Mouse (Mus musculus) embryonic facial prominence, embryonic 10.5 days (tissue): ENCODE measurements around the gene Pax7. TPM values are rescaled to one million over a fixed set of nuclear protein-coding genes. Genes with fewer than 3 reads are reported as not detected.

ENCODE experiments used
- DNase-seq: peaks from one replicate; pipeline ENCODE4 v3.0.0-alpha.2; 2017; ENCODE audit warnings: low spot score
- H3K27ac ChIP-seq: fragments of 300-500 bp; sonication (generic); replicated peaks from 2 replicates; pipeline ENCODE4 v1.5.1; 2016; ENCODE audit warnings: mild to moderate bottlenecking
- H3K27me3 ChIP-seq: fragments of 300-500 bp; sonication (generic); replicated peaks from 2 replicates; pipeline ENCODE4 v1.6.1; 2016; ENCODE audit warnings: low read depth, mild to moderate bottlenecking; ENCODE audit not compliant: poor library complexity, severe bottlenecking
- H3K36me3 ChIP-seq: fragments of 300-500 bp; sonication (generic); replicated peaks from 2 replicates; pipeline ENCODE4 v1.6.1; 2016; ENCODE audit warnings: mild to moderate bottlenecking, moderate library complexity
- H3K4me1 ChIP-seq: fragments of 300-500 bp; sonication (generic); 2 replicates; pipeline ENCODE4 v1.6.1; 2016
- H3K4me3 ChIP-seq: fragments of 300-500 bp; sonication (generic); 2 replicates; pipeline ENCODE4 v1.5.1; 2016; ENCODE audit warnings: mild to moderate bottlenecking, moderate library complexity
- H3K9me3 ChIP-seq: fragments of 300-500 bp; sonication (generic); 2 replicates; pipeline ENCODE4 v1.6.1; 2016; ENCODE audit warnings: mild to moderate bottlenecking
- WGBS: fragments of 180-500 bp; shearing (Covaris S2); methylation state at CpG from one replicate; pipeline ENCODE4 v1.1.7; 2016; 5-methylcytosine and 5-hydroxymethylcytosine counted together
- polyA plus RNA-seq: library from polyadenylated mRNA; unstranded; fragments of >200 nt; fragmentation: Nextera tagmentation; extraction: Ambion mirVana; gene quantifications from 2 replicates; pipeline ENCODE4 v1.2.1, GENCODE M21; 2016

The Pax7 gene
- polyA plus RNA-seq, 1 experiment from 2014 or later = 2.6 TPM

DNA sequence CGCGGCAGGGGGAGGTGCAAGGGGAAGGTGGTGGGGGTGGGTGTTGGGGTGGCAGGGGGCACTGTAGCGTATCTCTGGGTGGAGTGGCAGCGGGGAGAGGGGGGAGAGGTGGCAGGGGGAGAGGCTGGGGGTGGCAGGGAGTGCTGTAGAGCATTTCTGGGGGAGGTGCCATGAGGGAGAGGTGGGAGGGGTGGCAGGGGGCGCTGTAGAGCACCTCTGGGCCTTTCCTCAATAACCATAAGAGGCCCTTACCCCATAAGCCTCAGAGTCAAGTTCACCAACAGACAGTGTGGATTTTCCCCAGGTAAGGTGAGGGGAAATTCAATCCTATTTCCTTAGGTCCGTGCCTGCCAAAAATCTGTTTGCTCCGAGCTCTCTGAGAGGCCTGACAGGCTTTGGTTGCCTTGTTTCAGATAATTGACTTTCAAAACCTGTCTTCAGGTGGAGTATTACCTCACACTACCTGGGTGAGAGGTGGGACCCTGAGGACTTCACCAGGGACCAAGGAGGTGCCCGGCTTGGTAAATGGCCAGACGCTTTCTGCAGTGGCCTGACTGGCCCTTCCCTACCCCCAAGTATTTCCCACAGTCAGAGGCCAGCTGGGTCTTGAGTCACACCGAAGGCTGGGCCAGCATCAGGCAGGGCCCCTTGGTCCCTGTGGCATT is 33.8 kb downstream of the Pax7 start:
- DNase-seq = no peak
- H3K4me1 ChIP-seq = peaks cover 48% of the 10 kb centered on the region
- H3K27me3 ChIP-seq = peaks cover 100% of the 10 kb centered on the region
- H3K36me3 ChIP-seq = no peaks in the 10 kb centered on the region
- WGBS = 74% methylated on average over 10 of the region's 10 CpGs
- no peak overlapping the region for H3K4me3 ChIP-seq
- no peaks in the 10 kb centered on the region for H3K9me3 ChIP-seq
- H3K27ac ChIP-seq = no peak overlapping the region

DNA sequence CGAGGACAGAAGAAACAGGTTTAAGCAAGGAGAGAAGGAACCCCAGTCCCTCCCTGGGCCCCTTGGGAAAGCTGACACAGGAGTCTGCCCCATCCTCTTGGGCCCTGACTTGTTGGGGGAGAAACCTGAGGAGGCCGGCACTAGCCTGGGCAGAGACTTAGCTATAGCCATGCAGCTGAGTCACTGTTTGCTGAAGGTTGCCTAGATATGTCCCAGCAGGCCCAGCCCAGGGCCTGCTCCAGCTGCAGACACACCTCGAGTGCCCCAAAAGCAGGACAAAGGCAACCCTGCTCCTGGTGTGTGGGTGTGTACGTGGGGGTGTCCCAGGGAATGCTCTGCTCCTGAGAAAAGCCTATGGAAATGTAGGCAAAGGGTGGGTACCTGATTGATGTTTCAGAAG is 36.0 kb downstream of the Pax7 start:
- Histone ChIP-seq H3K4me1 (peaks cover 41% of the 10 kb centered on the region), H3K9me3 (no peaks in the 10 kb centered on the region), H3K36me3 (no peaks in the 10 kb centered on the region), H3K27me3 (peaks cover 97% of the 10 kb centered on the region), H3K27ac (no peak overlapping the region), H3K4me3 (no peak overlapping the region)
- WGBS = 51% methylated on average over 4 of the region's 4 CpGs
- no peak for DNase-seq

DNA sequence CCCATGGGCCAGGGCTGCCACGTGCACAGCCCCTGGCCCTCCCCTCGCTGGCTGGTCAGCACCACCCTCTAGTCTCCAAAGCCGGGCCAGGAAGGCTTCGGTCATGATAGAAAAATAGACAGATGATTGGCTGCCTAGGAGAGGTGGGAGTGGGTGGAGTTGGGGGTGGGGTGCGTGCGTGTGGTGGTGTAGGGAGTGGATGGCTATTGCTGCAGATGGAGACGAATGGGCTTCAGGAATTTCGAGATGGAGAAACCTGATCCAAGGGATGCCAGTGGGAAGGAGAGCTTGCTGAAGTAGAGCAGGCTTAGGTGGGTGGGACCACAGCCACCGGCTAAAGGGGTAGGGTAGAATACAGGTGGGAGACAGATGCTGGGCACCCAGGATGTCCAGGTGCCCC is 37.2 kb downstream of the Pax7 start:
- WGBS = 26% methylated on average over 9 of the region's 9 CpGs
- Histone ChIP-seq H3K4me1 (peaks cover 52% of the 10 kb centered on the region), H3K4me3 (no peak overlapping the region), H3K27ac (no peak overlapping the region), H3K36me3 (no peaks in the 10 kb centered on the region), H3K9me3 (no peaks in the 10 kb centered on the region), H3K27me3 (peaks cover 97% of the 10 kb centered on the region)
- DNase-seq = no peak

DNA sequence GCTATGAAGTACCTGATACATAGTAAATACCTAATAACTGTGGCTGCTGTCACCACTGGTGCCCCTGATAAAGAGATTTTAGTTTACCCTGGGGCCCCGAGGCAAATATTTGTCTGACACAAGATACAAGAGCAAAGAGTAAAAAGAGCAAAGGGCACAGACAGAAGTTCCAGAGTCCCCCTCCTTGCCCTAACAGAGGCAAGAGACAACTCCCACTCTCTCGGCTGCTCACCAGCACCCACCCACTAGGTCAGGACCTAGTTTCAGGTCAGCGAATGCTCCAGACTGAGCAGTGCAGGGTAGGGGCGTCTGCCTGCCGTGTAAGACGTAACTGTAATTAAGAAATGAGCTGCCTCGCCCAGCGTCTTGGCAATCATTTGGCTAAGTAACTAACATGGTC is 42.2 kb downstream of the Pax7 start:
- Histone ChIP-seq H3K9me3 (no peaks in the 10 kb centered on the region), H3K4me3 (no peak overlapping the region), H3K27me3 (peaks cover 97% of the 10 kb centered on the region), H3K36me3 (no peaks in the 10 kb centered on the region), H3K4me1 (peaks cover 36% of the 10 kb centered on the region), H3K27ac (no peak overlapping the region)
- 43% methylated on average over 8 of the region's 8 CpGs for WGBS
- DNase-seq = no peak

DNA sequence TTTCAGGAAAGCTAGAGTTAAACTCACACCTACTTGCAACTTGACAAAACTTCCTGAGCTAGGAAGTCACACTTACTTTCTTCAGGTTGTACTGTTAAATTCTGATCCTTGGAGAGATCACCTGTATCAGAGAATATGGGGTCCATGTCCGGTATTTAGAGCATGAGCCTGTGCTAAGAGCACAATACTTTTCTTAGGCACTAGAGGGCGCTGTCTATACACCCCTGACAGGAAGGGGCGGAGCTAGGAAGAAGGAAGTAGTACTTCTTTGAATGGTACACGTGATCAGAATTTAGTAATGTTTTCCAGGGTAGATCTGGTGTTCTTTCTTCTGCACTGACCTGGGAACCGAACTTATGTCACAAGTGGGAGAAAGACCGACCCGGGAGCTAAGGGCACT is 43.6 kb downstream of the Pax7 start:
- H3K4me3 ChIP-seq = no peak overlapping the region
- WGBS = 80% methylated on average over 7 of the region's 7 CpGs
- H3K36me3 ChIP-seq = no peaks in the 10 kb centered on the region
- H3K4me1 ChIP-seq = peaks cover 29% of the 10 kb centered on the region
- H3K9me3 ChIP-seq = no peaks in the 10 kb centered on the region
- no peak overlapping the region for H3K27ac ChIP-seq
- H3K27me3 ChIP-seq = peaks cover 97% of the 10 kb centered on the region
- DNase-seq = no peak

DNA sequence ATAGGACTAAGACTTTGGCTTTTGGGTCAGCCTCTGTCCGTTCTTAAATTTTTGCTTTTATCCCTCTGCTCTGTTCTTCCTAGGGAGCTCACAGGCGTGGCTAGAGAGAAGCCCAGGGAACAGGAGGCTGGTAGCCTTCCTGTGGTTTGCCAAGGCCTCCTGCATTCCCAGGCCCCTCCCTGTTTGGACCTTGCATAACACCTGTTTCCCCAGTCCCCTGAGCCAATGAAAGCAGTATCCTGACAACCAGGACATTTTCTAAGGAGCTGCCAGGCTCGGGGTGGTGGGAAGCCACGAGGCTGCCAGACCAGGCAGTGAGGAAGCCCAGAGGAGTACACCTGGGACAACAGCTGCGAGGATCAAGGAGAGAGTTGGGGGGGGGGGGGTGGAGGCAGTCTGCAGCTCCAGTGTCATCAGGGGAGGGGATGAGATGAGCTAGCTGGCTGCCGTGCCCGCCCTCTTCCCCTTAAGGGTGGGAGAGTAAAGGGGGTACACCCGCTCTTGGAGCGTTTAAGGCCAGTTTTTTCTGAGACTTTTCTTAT is 50.3 kb downstream of the Pax7 start:
- Histone ChIP-seq H3K4me3 (no peak overlapping the region), H3K27ac (no peak overlapping the region), H3K36me3 (peaks cover 11% of the 10 kb centered on the region; the same call in 1 of the 2 replicates), H3K9me3 (no peaks in the 10 kb centered on the region), H3K4me1 (peaks cover 10% of the 10 kb centered on the region; the same call in 1 of the 2 replicates), H3K27me3 (peaks cover 84% of the 10 kb centered on the region)
- DNase-seq = no peak
- WGBS = 71% methylated on average over 9 of the region's 9 CpGs

DNA sequence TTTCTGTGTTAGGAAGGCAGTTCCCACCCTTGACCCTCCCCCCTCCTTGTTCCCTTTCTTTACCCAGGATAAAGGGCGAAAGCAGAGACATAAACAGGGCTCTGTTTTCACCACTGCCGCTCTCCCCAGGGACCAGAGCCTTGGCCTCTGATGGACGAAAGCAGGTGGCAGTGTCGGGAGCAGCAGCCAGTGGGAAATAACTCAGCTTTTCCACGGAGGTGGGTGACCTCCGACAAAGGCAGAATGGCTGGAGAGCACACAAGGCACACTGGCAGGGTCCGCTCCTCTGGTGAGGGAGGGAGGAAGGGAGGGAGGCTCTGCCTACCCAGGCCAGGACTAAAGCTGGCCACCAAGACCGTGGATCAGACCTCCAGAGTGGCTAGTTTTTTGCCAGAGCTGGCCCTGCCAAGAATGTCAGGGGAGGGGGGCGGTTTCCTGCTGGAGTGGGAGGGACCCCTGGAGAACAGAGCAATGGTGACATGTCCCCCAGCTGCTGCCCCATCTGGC is 62.1 kb downstream of the Pax7 start:
- 9% methylated on average over 9 of the region's 9 CpGs for WGBS
- H3K27ac ChIP-seq = peak overlapping the region; percentile 57
- H3K27me3 ChIP-seq = peaks cover 87% of the 10 kb centered on the region
- peak; percentile 38 for DNase-seq
- peak overlapping the region; percentile 30; the same call in 1 of the 2 replicates for H3K4me3 ChIP-seq
- H3K4me1 ChIP-seq = peaks cover 57% of the 10 kb centered on the region
- H3K9me3 ChIP-seq = no peaks in the 10 kb centered on the region
- H3K36me3 ChIP-seq = no peaks in the 10 kb centered on the region; the same call in 1 of the 2 replicates

DNA sequence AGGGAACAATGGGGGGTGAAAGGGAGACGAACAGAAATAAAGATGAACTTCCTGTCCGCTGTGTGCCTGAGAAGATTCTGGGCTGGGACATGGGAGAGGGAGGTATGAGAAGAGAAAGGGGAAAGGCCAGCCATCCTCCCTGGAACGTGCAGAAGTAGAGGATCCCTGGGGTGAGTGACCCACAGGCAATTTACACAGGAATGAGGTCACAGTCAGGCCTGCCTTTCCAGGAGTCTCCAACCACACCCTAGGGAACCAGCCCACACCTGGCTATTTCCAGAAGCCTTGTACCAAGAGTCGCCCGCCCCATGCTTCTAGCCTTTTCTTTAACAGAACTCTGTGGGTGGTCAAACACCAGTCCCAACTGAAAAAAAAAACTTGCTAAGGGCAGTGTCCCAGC is 65.5 kb downstream of the Pax7 start:
- H3K4me1 ChIP-seq = peaks cover 69% of the 10 kb centered on the region
- no peak for DNase-seq
- H3K4me3 ChIP-seq = no peak overlapping the region
- H3K27ac ChIP-seq = no peak overlapping the region
- H3K9me3 ChIP-seq = no peaks in the 10 kb centered on the region
- peaks cover 100% of the 10 kb centered on the region for H3K27me3 ChIP-seq
- 14% methylated on average over 5 of the region's 5 CpGs for WGBS
- H3K36me3 ChIP-seq = no peaks in the 10 kb centered on the region; the same call in 1 of the 2 replicates

DNA sequence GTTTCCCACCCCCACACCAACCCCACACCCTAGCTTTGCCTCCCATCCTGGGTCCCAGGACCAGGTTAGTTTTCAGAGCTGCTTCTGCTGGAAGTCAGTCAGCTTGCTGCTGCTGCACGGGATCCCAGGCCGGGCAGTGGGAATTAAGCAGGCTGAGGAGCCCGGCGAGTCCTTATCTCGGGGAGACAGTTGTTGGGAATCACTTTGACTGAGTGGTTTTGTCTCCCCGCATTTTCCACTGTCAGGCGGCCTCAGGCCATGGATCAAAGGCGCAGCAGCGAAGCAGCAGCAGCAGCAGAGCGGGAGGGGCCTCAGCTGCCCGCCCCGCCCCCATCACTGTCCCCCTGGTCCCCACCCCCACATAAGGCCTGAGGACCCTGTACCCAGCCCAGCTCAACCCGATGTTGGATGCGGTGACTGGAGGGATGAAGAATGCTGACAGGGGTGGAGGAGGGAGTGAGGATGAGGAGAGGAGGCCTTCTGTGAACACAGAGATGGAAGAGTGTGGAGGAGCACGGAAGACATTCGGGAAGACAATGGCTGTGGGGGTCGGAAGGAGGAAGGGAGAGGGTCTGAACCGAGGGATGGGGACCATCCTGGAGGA is 66.1 kb downstream of the Pax7 start:
- Histone ChIP-seq H3K27ac (no peak overlapping the region), H3K4me1 (peaks cover 74% of the 10 kb centered on the region), H3K36me3 (no peaks in the 10 kb centered on the region; the same call in 1 of the 2 replicates), H3K9me3 (no peaks in the 10 kb centered on the region), H3K27me3 (peaks cover 100% of the 10 kb centered on the region), H3K4me3 (no peak overlapping the region)
- no peak for DNase-seq
- 4% methylated on average over 18 of the region's 18 CpGs for WGBS

DNA sequence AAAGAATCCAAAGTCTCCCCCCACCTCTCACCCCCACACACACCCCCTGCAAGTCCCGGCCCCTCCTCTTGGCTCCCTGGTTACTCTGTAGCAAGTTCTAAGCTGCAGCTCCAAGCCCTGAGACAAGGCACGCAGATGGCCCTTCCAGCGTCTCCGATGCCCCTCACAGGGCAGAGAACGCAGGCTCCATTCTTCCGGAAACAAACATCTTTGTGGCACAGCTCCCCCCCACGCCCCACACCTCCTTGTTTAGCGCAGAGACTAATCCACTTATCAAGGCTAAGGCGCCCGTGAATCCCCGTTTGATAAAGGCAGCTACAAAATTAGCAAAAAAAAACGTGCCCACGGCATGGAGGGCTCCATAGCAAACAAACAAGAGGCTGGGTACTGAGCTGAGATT is 71.4 kb downstream of the Pax7 start:
- peaks cover 71% of the 10 kb centered on the region for H3K4me1 ChIP-seq
- H3K36me3 ChIP-seq = no peaks in the 10 kb centered on the region; the same call in 1 of the 2 replicates
- H3K27ac ChIP-seq = no peak overlapping the region
- peaks cover 100% of the 10 kb centered on the region for H3K27me3 ChIP-seq
- H3K9me3 ChIP-seq = no peaks in the 10 kb centered on the region
- no peak overlapping the region for H3K4me3 ChIP-seq
- no peak for DNase-seq
- 18% methylated on average over 13 of the region's 13 CpGs for WGBS

DNA sequence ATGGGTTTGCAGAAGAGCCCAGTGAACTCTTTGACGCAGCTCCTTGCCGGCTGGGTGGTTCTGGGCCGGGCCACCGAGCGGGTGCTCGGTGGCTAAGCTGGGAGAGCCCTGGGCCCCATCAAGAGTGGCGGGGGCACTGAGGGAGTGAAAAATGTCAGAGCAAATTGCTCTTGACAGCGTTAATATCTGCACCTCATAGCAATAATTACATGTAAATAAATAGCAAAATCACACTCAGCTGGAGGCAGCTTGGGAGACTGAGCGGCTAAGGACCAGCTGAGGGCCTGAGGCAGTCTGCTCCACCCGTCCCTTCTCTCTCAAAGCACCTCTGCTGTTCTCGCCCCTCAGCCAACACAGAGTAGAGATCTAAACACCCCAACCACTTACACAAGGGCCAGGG is 72.6 kb downstream of the Pax7 start:
- Histone ChIP-seq H3K9me3 (no peaks in the 10 kb centered on the region), H3K4me1 (peaks cover 72% of the 10 kb centered on the region), H3K4me3 (no peak overlapping the region), H3K27ac (no peak overlapping the region), H3K36me3 (no peaks in the 10 kb centered on the region), H3K27me3 (peaks cover 100% of the 10 kb centered on the region)
- WGBS = 66% methylated on average over 11 of the region's 11 CpGs
- no peak for DNase-seq

DNA sequence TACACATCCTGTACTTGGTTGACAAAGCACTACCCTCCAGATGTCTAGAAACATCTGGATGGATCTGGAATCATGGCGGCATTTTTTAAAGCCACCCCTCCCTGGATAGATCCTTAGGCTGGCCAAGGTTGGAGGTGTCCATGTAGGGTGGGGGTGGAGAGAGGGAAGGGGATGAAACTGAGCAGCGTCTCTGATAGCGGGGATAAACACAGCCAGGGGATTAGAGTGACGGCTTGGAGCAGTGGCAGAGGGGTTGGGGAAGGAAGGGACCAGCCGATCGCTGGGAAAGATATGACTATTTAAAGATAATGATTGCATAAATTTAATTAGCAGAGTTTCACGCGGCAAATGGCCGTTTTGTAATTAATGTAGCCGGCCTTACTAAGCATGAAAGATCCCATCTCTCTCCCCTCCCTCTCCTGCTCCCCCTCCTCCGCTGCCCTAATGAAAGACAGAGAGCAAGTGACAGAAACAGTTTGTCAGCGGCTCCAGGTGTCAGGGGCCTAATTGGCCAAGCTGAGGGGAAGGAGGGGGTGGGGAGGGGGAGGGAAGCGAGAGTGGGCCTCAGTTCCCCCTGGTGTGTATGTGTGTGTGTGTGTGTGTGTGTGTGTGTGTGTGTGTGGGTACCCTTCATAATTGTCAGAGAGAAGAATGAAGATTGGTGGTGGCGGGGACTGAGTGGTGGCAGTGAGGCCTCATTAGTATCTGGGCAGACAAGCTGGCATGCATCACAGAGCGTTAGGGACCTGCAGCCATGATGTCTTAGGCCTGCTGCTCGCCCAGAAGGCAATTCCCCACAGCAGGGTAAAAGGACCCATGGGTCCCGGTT is 74.6 kb downstream of the Pax7 start:
- DNase-seq = peak; percentile 39
- Histone ChIP-seq H3K4me3 (no peak overlapping the region), H3K36me3 (no peaks in the 10 kb centered on the region), H3K27me3 (peaks cover 100% of the 10 kb centered on the region), H3K9me3 (no peaks in the 10 kb centered on the region), H3K4me1 (peaks cover 88% of the 10 kb centered on the region), H3K27ac (no peak overlapping the region)
- 15% methylated on average over 17 of the region's 17 CpGs for WGBS
